Mouse (Mus musculus): ENCODE measurements around the gene Mpg. TPM values are rescaled to one million over a fixed set of nuclear protein-coding genes. Genes with fewer than 3 reads are reported as not detected.
"Not testable (repeated sequence)": the region's sequence is repeated elsewhere in the genome, so short reads cannot be mapped to it uniquely, and the experiment has no call there.

Mpg gene
- polyA plus RNA-seq, 1 experiment from 2014 or later: 29.6 TPM

- Histone ChIP-seq H3K36me3 (replicated peaks; ENCODE audit: control insufficient read depth, insufficient read depth, low read depth, low read length) (no peaks in the 10 kb centered on the region), H3K9me3 (replicated peaks; ENCODE audit: control insufficient read depth, low read length) (no peaks in the 10 kb centered on the region), H3K27ac (replicated peaks; ENCODE audit: low read depth, low read length) (no peak overlapping the region), H3K4me3 (ENCODE audit: low read depth, low read length) (no peak overlapping the region), H3K4me1 (ENCODE audit: control insufficient read depth, insufficient read depth, low read length) (no peaks in the 10 kb centered on the region; the same call in 1 of the 2 replicates), H3K27me3 (ENCODE audit: control insufficient read depth, insufficient read depth, low read length) (no peaks in the 10 kb centered on the region), H3K4me2 (ENCODE audit: low read depth, low read length) (no peak overlapping the region), H3K9ac (replicated peaks; ENCODE audit: low read length) (no peak overlapping the region)
- ATAC-seq (replicated peaks; ENCODE audit: insufficient number of reproducible peaks, low FRiP score, low TSS enrichment, low read depth) (no peak), DNase-seq (ENCODE audit: low spot score) (no peak)
- 57% methylated on average over 3 of the region's 3 CpGs for WGBS
Measured at GRCm38 (mm10) chr11:32197766-32198165, 28.5 kb upstream of the Mpg start.

GRCm38 (mm10) chr11:32198256-32198955 is 27.9 kb upstream of the Mpg start:
- WGBS: 66% methylated on average over 14 of the region's 14 CpGs
- H3K27ac ChIP-seq (replicated peaks; ENCODE audit: low read depth, low read length): no peak overlapping the region
- DNase-seq (ENCODE audit: low spot score): no peak
- H3K9me3 ChIP-seq (replicated peaks; ENCODE audit: control insufficient read depth, low read length): no peaks in the 10 kb centered on the region
- H3K9ac ChIP-seq (replicated peaks; ENCODE audit: low read length): no peak overlapping the region
- no peak overlapping the region for H3K4me3 ChIP-seq (ENCODE audit: low read depth, low read length)
- H3K4me1 ChIP-seq (ENCODE audit: control insufficient read depth, insufficient read depth, low read length): no peaks in the 10 kb centered on the region; the same call in 1 of the 2 replicates
- 0 out of 2 replicates have a peak, but pooled peaks have one; percentile 31 for ATAC-seq (replicated peaks; ENCODE audit: insufficient number of reproducible peaks, low FRiP score, low TSS enrichment, low read depth)
- H3K4me2 ChIP-seq (ENCODE audit: low read depth, low read length): no peak overlapping the region
- no peaks in the 10 kb centered on the region for H3K27me3 ChIP-seq (ENCODE audit: control insufficient read depth, insufficient read depth, low read length)
- H3K36me3 ChIP-seq (replicated peaks; ENCODE audit: control insufficient read depth, insufficient read depth, low read depth, low read length): no peaks in the 10 kb centered on the region

- Histone ChIP-seq H3K4me3 (ENCODE audit: low read depth, low read length) (no peak overlapping the region), H3K27ac (replicated peaks; ENCODE audit: low read depth, low read length) (no peak overlapping the region), H3K27me3 (ENCODE audit: control insufficient read depth, insufficient read depth, low read length) (no peaks in the 10 kb centered on the region), H3K4me2 (ENCODE audit: low read depth, low read length) (no peak overlapping the region), H3K9ac (replicated peaks; ENCODE audit: low read length) (no peak overlapping the region), H3K9me3 (replicated peaks; ENCODE audit: control insufficient read depth, low read length) (no peaks in the 10 kb centered on the region), H3K36me3 (replicated peaks; ENCODE audit: control insufficient read depth, insufficient read depth, low read depth, low read length) (no peaks in the 10 kb centered on the region), H3K4me1 (ENCODE audit: control insufficient read depth, insufficient read depth, low read length) (no peaks in the 10 kb centered on the region)
- DNase-seq (ENCODE audit: low spot score) (no peak), ATAC-seq (replicated peaks; ENCODE audit: insufficient number of reproducible peaks, low FRiP score, low TSS enrichment, low read depth) (no peak)
- WGBS: 37% methylated on average over 5 of the region's 6 CpGs
Measured at GRCm38 (mm10) chr11:32199230-32199629, 27.1 kb upstream of the Mpg start.

GRCm38 (mm10) chr11:32200075-32200601 is 26.2 kb upstream of the Mpg start, which contains the start of gene Il9r:
Gene Il9r, minus strand, starts transcription at chr11:32200279.
- WGBS: 76% methylated on average over 10 of the region's 10 CpGs
- Histone ChIP-seq H3K4me1 (ENCODE audit: control insufficient read depth, insufficient read depth, low read length) (no peaks in the 10 kb centered on the region), H3K9ac (replicated peaks; ENCODE audit: low read length) (no peak within 1 kb of the TSS), H3K9me3 (replicated peaks; ENCODE audit: control insufficient read depth, low read length) (no peaks in the 10 kb centered on the region), H3K27me3 (ENCODE audit: control insufficient read depth, insufficient read depth, low read length) (no peaks in the 10 kb centered on the region), H3K4me2 (ENCODE audit: low read depth, low read length) (no peak within 1 kb of the TSS), H3K4me3 (ENCODE audit: low read depth, low read length) (no peak within 1 kb of the TSS), H3K36me3 (replicated peaks; ENCODE audit: control insufficient read depth, insufficient read depth, low read depth, low read length) (no peaks in the 10 kb centered on the region), H3K27ac (replicated peaks; ENCODE audit: low read depth, low read length) (no peak within 1 kb of the TSS)
- ATAC-seq (replicated peaks; ENCODE audit: insufficient number of reproducible peaks, low FRiP score, low TSS enrichment, low read depth) (no peak), DNase-seq (ENCODE audit: low spot score) (no peak)

GRCm38 (mm10) chr11:32200992-32201391 is 25.3 kb upstream of the Mpg start:
- H3K36me3 ChIP-seq (replicated peaks; ENCODE audit: control insufficient read depth, insufficient read depth, low read depth, low read length); H3K27me3 ChIP-seq (ENCODE audit: control insufficient read depth, insufficient read depth, low read length); H3K4me1 ChIP-seq (ENCODE audit: control insufficient read depth, insufficient read depth, low read length); H3K4me3 ChIP-seq (ENCODE audit: low read depth, low read length); ATAC-seq (replicated peaks; ENCODE audit: insufficient number of reproducible peaks, low FRiP score, low TSS enrichment, low read depth); H3K9me3 ChIP-seq (replicated peaks; ENCODE audit: control insufficient read depth, low read length); H3K4me2 ChIP-seq (ENCODE audit: low read depth, low read length); DNase-seq (ENCODE audit: low spot score); H3K27ac ChIP-seq (replicated peaks; ENCODE audit: low read depth, low read length); H3K9ac ChIP-seq (replicated peaks; ENCODE audit: low read length): not testable (repeated sequence)
- WGBS: 52% methylated on average over 1 of the region's 1 CpGs

- Histone ChIP-seq H3K36me3 (replicated peaks; ENCODE audit: control insufficient read depth, insufficient read depth, low read depth, low read length) (no peaks in the 10 kb centered on the region), H3K27me3 (ENCODE audit: control insufficient read depth, insufficient read depth, low read length) (no peaks in the 10 kb centered on the region), H3K27ac (replicated peaks; ENCODE audit: low read depth, low read length) (no peak overlapping the region), H3K4me1 (ENCODE audit: control insufficient read depth, insufficient read depth, low read length) (no peaks in the 10 kb centered on the region), H3K9ac (replicated peaks; ENCODE audit: low read length) (no peak overlapping the region), H3K9me3 (replicated peaks; ENCODE audit: control insufficient read depth, low read length) (no peaks in the 10 kb centered on the region), H3K4me2 (ENCODE audit: low read depth, low read length) (no peak overlapping the region), H3K4me3 (ENCODE audit: low read depth, low read length) (no peak overlapping the region)
- DNase-seq (ENCODE audit: low spot score) (no peak), ATAC-seq (replicated peaks; ENCODE audit: insufficient number of reproducible peaks, low FRiP score, low TSS enrichment, low read depth) (no peak)
- WGBS: 77% methylated on average over 11 of the region's 11 CpGs
Measured at GRCm38 (mm10) chr11:32201922-32202685, 24.2 kb upstream of the Mpg start.

GRCm38 (mm10) chr11:32205058-32205873 is 21.0 kb upstream of the Mpg start, which contains the start of gene Snrnp25:
Gene Snrnp25, plus strand, starts transcription at chr11:32205415.
- Histone ChIP-seq H3K4me2 (ENCODE audit: low read depth, low read length) (peak within 1 kb of the TSS; percentile 78), H3K4me1 (ENCODE audit: control insufficient read depth, insufficient read depth, low read length) (no peaks in the 10 kb centered on the region), H3K9me3 (replicated peaks; ENCODE audit: control insufficient read depth, low read length) (no peaks in the 10 kb centered on the region), H3K36me3 (replicated peaks; ENCODE audit: control insufficient read depth, insufficient read depth, low read depth, low read length) (peaks cover 8% of the 10 kb centered on the region), H3K27ac (replicated peaks; ENCODE audit: low read depth, low read length) (0 out of 2 replicates have a peak within 1 kb of the TSS, but pooled peaks have one; percentile 58), H3K27me3 (ENCODE audit: control insufficient read depth, insufficient read depth, low read length) (no peaks in the 10 kb centered on the region), H3K4me3 (ENCODE audit: low read depth, low read length) (peak within 1 kb of the TSS; percentile 60), H3K9ac (replicated peaks; ENCODE audit: low read length) (peak within 1 kb of the TSS; percentile 75)
- DNase-seq (ENCODE audit: low spot score) (peak; percentile 99), ATAC-seq (replicated peaks; ENCODE audit: insufficient number of reproducible peaks, low FRiP score, low TSS enrichment, low read depth) (peak; percentile 100)
- under 1% methylated on average over 52 of the region's 52 CpGs for WGBS
